Mouse (Mus musculus) lung, adult 2 months (tissue): Measurements from ENCODE around the gene 4930402H24Rik.

Experiments
- CTCF ChIP-seq: fragments of 200-500 bp; IDR thresholded peaks from 2 replicates; pipeline ENCODE4 v1.5.1; 2011; ENCODE audit warnings: mild to moderate bottlenecking, low read length, control low read depth; ENCODE audit not compliant: insufficient read depth
- POLR2A ChIP-seq: fragments of 200-500 bp; IDR thresholded peaks from 2 replicates; pipeline ENCODE4 v1.6.1; 2011; ENCODE audit warnings: low read depth, mild to moderate bottlenecking, control low read depth, low read length, borderline replicate concordance; ENCODE audit errors: extremely low read depth

DNA sequence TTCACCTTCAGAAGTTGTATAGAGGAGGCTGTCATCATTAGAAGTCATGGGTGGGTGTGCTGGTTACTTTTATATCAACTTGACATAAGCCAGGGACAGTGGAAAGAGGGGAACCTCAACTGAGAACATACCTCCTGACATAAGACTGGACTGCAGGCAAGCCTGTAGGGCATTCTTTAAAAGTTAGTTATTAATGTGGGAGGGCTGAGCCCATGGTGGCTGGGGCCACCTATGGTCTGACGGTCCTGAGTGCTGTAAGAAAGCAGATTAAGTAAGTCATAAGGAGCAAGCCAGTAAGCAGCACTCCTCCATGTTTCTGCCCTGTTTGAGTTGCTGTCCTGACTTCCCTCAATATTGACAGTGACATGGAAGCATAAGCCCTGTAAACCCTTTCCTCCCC, 77.5 kb downstream of the 4930402H24Rik start:
- TF ChIP-seq CTCF, result no peak
- no peak for TF ChIP-seq POLR2A
